Mouse (Mus musculus) G1E (cell line): Measurements from ENCODE around the gene Pfkl.

Experiments used
- CTCF ChIP-seq: IDR thresholded peaks from 2 replicates; pipeline ENCODE4 v1.5.1; 2012; ENCODE audit warnings: low read depth, low read length, inconsistent platforms, mixed read lengths
- GATA1 ChIP-seq: IDR thresholded peaks from 2 replicates; pipeline ENCODE4 v1.6.1; 2012; ENCODE audit warnings: borderline replicate concordance, low read length, inconsistent platforms, mixed read lengths

- no peak for TF ChIP-seq GATA1
- TF ChIP-seq CTCF = no peak
These were observed 45.0 kb upstream of the Pfkl start for GRCm38 (mm10) chr10:78054633-78055565.
